ENCODE assay signal across 26 mouse cellular contexts in the genomic region with DNA sequence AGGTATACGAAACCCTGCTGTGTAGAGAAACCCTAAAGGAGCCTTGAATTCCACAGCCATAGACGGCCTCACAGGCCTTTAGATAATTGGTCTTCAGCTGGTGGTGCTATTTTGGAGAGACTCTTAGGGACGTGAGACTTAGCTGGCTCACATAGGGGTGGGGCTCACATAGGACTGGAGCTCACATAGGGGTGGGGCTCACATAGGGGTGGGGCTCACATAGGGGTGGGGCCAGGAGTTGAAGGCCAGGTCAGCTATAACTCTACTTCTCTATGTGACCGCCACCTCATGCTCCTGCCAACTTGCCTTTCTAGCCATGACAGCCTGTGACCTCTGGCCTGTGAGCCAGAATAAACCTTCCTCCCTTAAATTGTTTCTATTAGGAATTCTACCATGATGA.
DNase-seq lines count a peak whose midpoint lies in the region; ATAC-seq and TF ChIP-seq lines count a peak whose summit lies in the region.
"Had no signal": no experiment of that assay in that cellular context is flagged by ENCODE, and none has a peak within 500 bp of the region (broad histone marks: within the 10 kb centered on the region; RNA-seq: fewer than 3 reads in every experiment).

No protein-coding gene starts in this region.

- TF ChIP-seq CTCF in heart, postnatal 0 days (IDR thresholded peaks at IDR 0.05; ENCODE audit: low read depth): no peak

- TF ChIP-seq EP300 in heart, postnatal 0 days (IDR thresholded peaks at IDR 0.05; ENCODE audit: low read depth): no peak

- peaks cover 12% of the 10 kb centered on the region; the same call in 1 of the 2 replicates for H3K4me1 ChIP-seq in embryonic facial prominence, embryonic 13.5 days
- no peaks in the 10 kb centered on the region for H3K4me1 ChIP-seq in embryonic facial prominence, embryonic 10.5 days
- peaks cover 13% of the 10 kb centered on the region for H3K4me1 ChIP-seq in heart, postnatal 0 days (ENCODE audit: control insufficient read depth, insufficient read depth)
- H3K4me1 ChIP-seq in lung, embryonic 16.5 days (replicated peaks; ENCODE audit: control insufficient read depth, insufficient read depth, low read length): no peaks in the 10 kb centered on the region; the same call in 1 of the 2 replicates
- H3K4me1 ChIP-seq in stomach, embryonic 16.5 days (ENCODE audit: control insufficient read depth, insufficient read depth, low read length): peaks cover 15% of the 10 kb centered on the region; the same call in 1 of the 2 replicates
- H3K4me1 ChIP-seq: forebrain, embryonic 12.5 days; hindbrain, embryonic 10.5 days; liver, embryonic 15.5 days; megakaryocyte, embryonic 14.5 days had no signal

- 0 out of 2 replicates have a peak, but pooled peaks have one; percentile 32 for ATAC-seq in embryonic facial prominence, embryonic 13.5 days (ENCODE audit: insufficient number of reproducible peaks, insufficient read depth, low FRiP score, low TSS enrichment, low read depth)
- ATAC-seq in heart, postnatal 0 days (ENCODE audit: insufficient read depth, low read depth): peak; percentile 44; the same call in 1 of the 2 replicates
- 0 out of 2 replicates have a peak, but pooled peaks have one; percentile 28 for ATAC-seq in lung, embryonic 16.5 days (ENCODE audit: low read depth)
- ATAC-seq in stomach, embryonic 16.5 days (ENCODE audit: insufficient read depth, low FRiP score): peak; percentile 53; the same call in 1 of the 2 replicates
- ATAC-seq in erythroblast, adult 5-6 weeks (replicated peaks; ENCODE audit: low FRiP score, poor library complexity, severe bottlenecking): no peak
- ATAC-seq: hindbrain, postnatal 0 days had no signal

- H3K9ac ChIP-seq in embryonic facial prominence, embryonic 13.5 days: no peak overlapping the region
- H3K9ac ChIP-seq in heart, postnatal 0 days (replicated peaks; ENCODE audit: low read depth, low read length): no peak overlapping the region
- H3K9ac ChIP-seq in lung, embryonic 16.5 days (ENCODE audit: low read length): no peak overlapping the region
- H3K9ac ChIP-seq in stomach, embryonic 16.5 days (ENCODE audit: low read length): no peak overlapping the region
- H3K9ac ChIP-seq: forebrain, embryonic 12.5 days; liver, embryonic 15.5 days had no signal

- DNase-seq in embryonic facial prominence, embryonic 10.5 days (ENCODE audit: low spot score): no peak
- DNase-seq in heart, postnatal 0 days (ENCODE audit: low spot score): no peak
- DNase-seq in heart, postnatal 14 days: no peak
- no peak for DNase-seq in lung, postnatal 14 days
- DNase-seq: adrenal gland, postnatal 36 days; cerebellum, adult 18-20 months; cerebellum, postnatal 25 days; embryo, embryonic 11 days; gastrocnemius, postnatal 10 days; heart, adult 2 months; kidney, adult 2 months; layer of hippocampus, postnatal 36 days; retina, postnatal 1 day; thymus, adult 18-20 months; thymus, postnatal 4 days had no signal

- H3K4me2 ChIP-seq in embryonic facial prominence, embryonic 13.5 days: no peak overlapping the region
- no peak overlapping the region for H3K4me2 ChIP-seq in heart, postnatal 0 days (ENCODE audit: low read depth, low read length)
- no peak overlapping the region for H3K4me2 ChIP-seq in lung, embryonic 16.5 days (ENCODE audit: low read depth, low read length)
- H3K4me2 ChIP-seq in stomach, embryonic 16.5 days (ENCODE audit: low read depth, low read length): no peak overlapping the region
- H3K4me2 ChIP-seq: forebrain, embryonic 12.5 days; liver, embryonic 15.5 days had no signal

- WGBS in embryonic facial prominence, embryonic 13.5 days: 79% methylated on average over 4 of the region's 4 CpGs
- WGBS in embryonic facial prominence, embryonic 10.5 days: 86% methylated on average over 4 of the region's 4 CpGs
- WGBS in heart, postnatal 0 days: 55% methylated on average over 4 of the region's 4 CpGs
- 77% methylated on average over 4 of the region's 4 CpGs for WGBS in lung, embryonic 16.5 days
- WGBS in stomach, embryonic 16.5 days: 64% methylated on average over 4 of the region's 4 CpGs

- intact Hi-C loops in heart, postnatal 14 days (cut with DNase I): no loop called here

- H3K9me3 ChIP-seq in embryonic facial prominence, embryonic 13.5 days: no peaks in the 10 kb centered on the region
- H3K9me3 ChIP-seq in embryonic facial prominence, embryonic 10.5 days: no peaks in the 10 kb centered on the region
- no peaks in the 10 kb centered on the region for H3K9me3 ChIP-seq in heart, postnatal 0 days (replicated peaks; ENCODE audit: control insufficient read depth, low read length)
- no peaks in the 10 kb centered on the region for H3K9me3 ChIP-seq in lung, embryonic 16.5 days (ENCODE audit: control insufficient read depth, low read length)
- H3K9me3 ChIP-seq in stomach, embryonic 16.5 days (replicated peaks; ENCODE audit: control insufficient read depth, low read length): no peaks in the 10 kb centered on the region
- H3K9me3 ChIP-seq: forebrain, embryonic 12.5 days; hindbrain, embryonic 10.5 days; liver, embryonic 15.5 days; megakaryocyte, embryonic 14.5 days had no signal

- peaks cover 18% of the 10 kb centered on the region for H3K36me3 ChIP-seq in embryonic facial prominence, embryonic 13.5 days
- peaks cover 54% of the 10 kb centered on the region for H3K36me3 ChIP-seq in embryonic facial prominence, embryonic 10.5 days (replicated peaks)
- no peaks in the 10 kb centered on the region for H3K36me3 ChIP-seq in heart, postnatal 0 days (replicated peaks; ENCODE audit: control insufficient read depth, insufficient read depth, low read length)
- H3K36me3 ChIP-seq in lung, embryonic 16.5 days (ENCODE audit: control insufficient read depth, insufficient read depth, low read length): peaks cover 9% of the 10 kb centered on the region
- H3K36me3 ChIP-seq in stomach, embryonic 16.5 days (ENCODE audit: control insufficient read depth, insufficient read depth, low read length): peaks cover 8% of the 10 kb centered on the region; the same call in 1 of the 2 replicates
- H3K36me3 ChIP-seq: G1E; liver, embryonic 15.5 days had no signal

- H3K4me3 ChIP-seq in embryonic facial prominence, embryonic 13.5 days: no peak overlapping the region
- H3K4me3 ChIP-seq in embryonic facial prominence, embryonic 10.5 days: no peak overlapping the region
- H3K4me3 ChIP-seq in heart, postnatal 0 days (ENCODE audit: low read depth, low read length): no peak overlapping the region
- H3K4me3 ChIP-seq in lung, embryonic 16.5 days (ENCODE audit: low read length): no peak overlapping the region
- H3K4me3 ChIP-seq in stomach, embryonic 16.5 days (replicated peaks; ENCODE audit: low read length): no peak overlapping the region
- H3K4me3 ChIP-seq: forebrain, embryonic 12.5 days; heart, adult 2 months; hindbrain, embryonic 10.5 days; layer of hippocampus, adult 2 months; liver, embryonic 15.5 days; megakaryocyte, embryonic 14.5 days had no signal

- no peak overlapping the region for H3K27ac ChIP-seq in embryonic facial prominence, embryonic 13.5 days
- H3K27ac ChIP-seq in embryonic facial prominence, embryonic 10.5 days (replicated peaks): no peak overlapping the region
- no peak overlapping the region for H3K27ac ChIP-seq in heart, postnatal 0 days (ENCODE audit: low read depth)
- H3K27ac ChIP-seq in lung, embryonic 16.5 days (ENCODE audit: low read length): no peak overlapping the region
- no peak overlapping the region for H3K27ac ChIP-seq in stomach, embryonic 16.5 days (ENCODE audit: low read length)
- H3K27ac ChIP-seq: forebrain, embryonic 12.5 days; heart, adult 2 months; hindbrain, embryonic 10.5 days; hindbrain, postnatal 0 days; layer of hippocampus, adult 2 months; liver, embryonic 15.5 days had no signal

- no peaks in the 10 kb centered on the region for H3K27me3 ChIP-seq in embryonic facial prominence, embryonic 13.5 days
- H3K27me3 ChIP-seq in embryonic facial prominence, embryonic 10.5 days (replicated peaks; ENCODE audit: low read depth, poor library complexity, severe bottlenecking): no peaks in the 10 kb centered on the region
- no peaks in the 10 kb centered on the region for H3K27me3 ChIP-seq in heart, postnatal 0 days (ENCODE audit: control insufficient read depth, insufficient read depth, low read length)
- no peaks in the 10 kb centered on the region for H3K27me3 ChIP-seq in lung, embryonic 16.5 days (ENCODE audit: control insufficient read depth, insufficient read depth, low read depth, low read length)
- no peaks in the 10 kb centered on the region for H3K27me3 ChIP-seq in stomach, embryonic 16.5 days (ENCODE audit: control insufficient read depth, insufficient read depth, low read length)
- H3K27me3 ChIP-seq: forebrain, embryonic 12.5 days; liver, embryonic 15.5 days; megakaryocyte, embryonic 14.5 days had no signal
